Mouse (Mus musculus) liver, adult 2 months (tissue): ENCODE data around the gene Morn4.

Source experiments
- CTCF ChIP-seq: fragments of 200-500 bp; IDR thresholded peaks from 2 replicates; pipeline ENCODE4 v1.5.1; 2011; ENCODE audit warnings: low read depth, low read length, control low read depth
- POLR2A ChIP-seq: fragments of 200-500 bp; IDR thresholded peaks from 2 replicates; pipeline ENCODE4 v1.6.1; 2011; ENCODE audit warnings: low read length, control low read depth; ENCODE audit not compliant: insufficient read depth; ENCODE audit errors: extremely low read depth

DNA sequence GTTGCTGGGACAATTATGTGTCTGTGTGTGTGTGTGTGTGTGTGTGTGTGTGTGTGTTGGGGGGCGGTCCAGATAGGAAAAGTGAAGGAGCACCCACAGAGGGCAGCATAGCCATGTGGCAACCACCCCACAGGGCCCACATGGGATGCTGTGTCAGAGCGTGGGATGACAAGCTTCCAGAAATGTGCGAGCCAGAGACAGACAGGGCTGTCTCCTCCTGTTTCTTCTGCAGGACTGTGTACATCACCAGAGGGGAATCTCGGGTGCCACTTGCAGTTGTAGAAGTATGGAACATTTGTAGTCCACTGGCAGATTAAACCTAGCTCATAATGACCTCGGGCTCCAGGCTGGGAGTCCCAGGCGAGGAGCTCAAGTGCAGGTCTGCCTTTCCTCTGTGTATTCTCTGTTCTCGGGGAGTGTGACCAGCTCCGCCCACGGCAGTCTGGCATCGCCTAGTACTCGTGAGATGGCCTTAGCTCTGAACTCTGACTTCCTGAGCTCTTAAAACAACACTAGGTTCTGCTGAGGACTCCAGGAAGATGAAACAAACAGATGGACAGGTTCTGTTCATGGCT lies 51.2 kb downstream of the Morn4 start:
- no peak for TF ChIP-seq CTCF
- TF ChIP-seq POLR2A: no peak
